Mouse (Mus musculus): ENCODE data around the gene Cox10. TPM values are rescaled to one million over a fixed set of nuclear protein-coding genes. Genes with fewer than 3 reads are reported as not detected.
A peak's percentile ranks its signal among the peaks of the same experiment; 100 is the strongest.

Cox10 gene
- total and polyA plus RNA-seq, 3 experiments = 39.9 to 374 (median 52.2) TPM

DNA sequence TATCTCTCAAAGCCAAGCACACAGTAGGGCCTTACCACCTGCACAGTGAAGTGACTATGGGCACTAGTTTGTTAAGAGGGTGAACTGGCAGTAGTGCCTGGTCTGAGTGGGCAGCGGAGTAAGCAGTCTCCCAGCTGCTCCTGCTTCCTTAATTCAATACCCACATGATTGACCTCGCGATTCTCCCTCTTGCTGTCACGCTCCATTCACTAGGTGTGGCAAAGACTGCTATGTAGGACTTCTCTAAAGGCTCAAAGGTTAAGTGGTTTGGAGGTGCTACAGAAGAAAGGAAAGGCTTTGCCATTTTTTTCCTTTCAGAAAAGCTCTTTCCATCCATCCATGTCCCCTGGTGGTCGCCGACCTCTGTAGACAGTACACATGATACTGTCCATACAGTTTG, 108.5 kb downstream of the Cox10 start:
- Histone ChIP-seq H3K27me3 (ENCODE audit: control insufficient read depth in 1 of 2, insufficient read depth in 2 of 2, low read length in 2 of 2) (no peaks in the 10 kb centered on the region), H3K9ac (ENCODE audit: control insufficient read depth, low read depth, low read length, poor library complexity, severe bottlenecking) (no peak overlapping the region), H3K4me3 (ENCODE audit: control insufficient read depth in 1 of 2, insufficient read depth in 1 of 2, low read depth in 2 of 2, low read length in 2 of 2) (no peak overlapping the region), H3K79me2 (ENCODE audit: control insufficient read depth, insufficient read depth, low read length, poor library complexity) (no peaks in the 10 kb centered on the region), H3K9me3 (replicated peaks; ENCODE audit: insufficient read depth, low read length) (no peaks in the 10 kb centered on the region), H3K4me1 (ENCODE audit: control insufficient read depth in 1 of 2, insufficient read depth in 2 of 2, low read length in 2 of 2) (peaks cover 21 to 24% of the 10 kb centered on the region in 2 experiments), H3K36me3 (ENCODE audit: control insufficient read depth in 1 of 2, insufficient read depth in 2 of 2, low read length in 2 of 2) (peaks cover 4 to 24% of the 10 kb centered on the region in 2 experiments), H3K27ac (ENCODE audit: control insufficient read depth, low read depth, low read length) (no peak overlapping the region)
- DNase-seq (ENCODE audit: low read depth, low spot score) = no peak
- peak; percentile 77 for TF ChIP-seq ZKSCAN1 (IDR thresholded peaks at IDR 0.05; ENCODE audit: low read depth, low read length)
- TF ChIP-seq GATA1 (IDR thresholded peaks at IDR 0.05; ENCODE audit: low read depth, low read length) = no peak

DNA sequence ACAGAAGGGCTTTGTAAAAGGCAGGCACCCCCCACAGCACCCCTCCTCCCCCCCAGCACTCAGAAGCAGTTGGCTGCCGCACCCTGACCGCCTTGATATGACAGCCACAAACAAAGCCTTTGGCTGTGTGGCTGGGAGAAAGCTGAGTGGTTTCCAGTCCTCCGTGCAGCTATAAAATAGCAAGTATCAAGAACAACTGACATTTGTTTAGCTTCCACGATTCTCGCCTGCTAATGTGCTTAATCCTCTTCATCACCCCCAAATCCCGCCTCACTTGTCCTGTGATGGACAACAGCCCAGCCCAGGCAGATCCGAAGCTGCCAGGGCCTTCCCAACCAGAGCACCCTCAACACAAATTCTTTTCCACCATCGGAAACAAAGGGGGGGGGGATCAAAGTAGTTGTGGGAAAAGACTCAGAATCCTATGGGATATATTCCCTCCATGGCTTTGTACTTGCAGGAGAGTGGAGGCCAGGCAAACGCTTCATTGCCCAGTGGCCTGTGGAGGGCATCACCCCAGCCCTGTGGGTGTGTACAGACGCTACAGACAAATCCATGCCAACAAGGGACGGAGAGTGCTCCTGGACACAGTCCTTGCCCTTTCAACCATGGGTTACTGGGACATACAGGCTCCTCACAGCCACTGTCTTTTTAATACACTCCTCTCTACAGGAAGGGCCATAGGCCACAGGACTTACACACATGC, 109.9 kb downstream of the Cox10 start:
- peak overlapping the region; percentile 83 for H3K27ac ChIP-seq (ENCODE audit: control insufficient read depth, low read depth, low read length)
- peak overlapping the region; percentile 7; the same call in 1 of the 2 replicates for H3K9ac ChIP-seq (ENCODE audit: control insufficient read depth, low read depth, low read length, poor library complexity, severe bottlenecking)
- no peak overlapping the region for H3K4me3 ChIP-seq (ENCODE audit: control insufficient read depth in 1 of 2, insufficient read depth in 1 of 2, low read depth in 2 of 2, low read length in 2 of 2)
- H3K36me3 ChIP-seq (ENCODE audit: control insufficient read depth in 1 of 2, insufficient read depth in 2 of 2, low read length in 2 of 2) = peaks cover 4 to 24% of the 10 kb centered on the region in 2 experiments
- no peaks in the 10 kb centered on the region for H3K27me3 ChIP-seq (ENCODE audit: control insufficient read depth in 1 of 2, insufficient read depth in 2 of 2, low read length in 2 of 2)
- no peaks in the 10 kb centered on the region for H3K79me2 ChIP-seq (ENCODE audit: control insufficient read depth, insufficient read depth, low read length, poor library complexity)
- peaks cover 21 to 24% of the 10 kb centered on the region in 2 experiments for H3K4me1 ChIP-seq (ENCODE audit: control insufficient read depth in 1 of 2, insufficient read depth in 2 of 2, low read length in 2 of 2)
- TF ChIP-seq EP300 (IDR thresholded peaks at IDR 0.05; ENCODE audit: low read depth in 1 of 2, low read length in 2 of 2) (peak in 1 of 2 experiments; percentile 75; a peak in 2 of 4 replicates), RCOR1 (IDR thresholded peaks at IDR 0.05; ENCODE audit: low read depth, low read length) (no peak), JUND (IDR thresholded peaks at IDR 0.05; ENCODE audit: low read depth, low read length) (no peak), MAFK (IDR thresholded peaks at IDR 0.05; ENCODE audit: borderline replicate concordance, low read depth, low read length) (no peak), TCF12 (IDR thresholded peaks at IDR 0.05; ENCODE audit: low read depth, low read length) (peak; percentile 52), MYB (IDR thresholded peaks at IDR 0.05; ENCODE audit: low read depth, low read length) (0 out of 2 replicates have a peak, but pooled peaks have one; percentile 33), MXI1 (IDR thresholded peaks at IDR 0.05; ENCODE audit: low read depth, low read length) (0 out of 2 replicates have a peak, but pooled peaks have one; percentile 22), ETS1 (IDR thresholded peaks at IDR 0.05; ENCODE audit: low read depth, low read length) (0 out of 2 replicates have a peak, but pooled peaks have one; percentile 11)
- DNase-seq (ENCODE audit: low read depth, low spot score) = peak; percentile 56
- no peaks in the 10 kb centered on the region for H3K9me3 ChIP-seq (replicated peaks; ENCODE audit: insufficient read depth, low read length)

DNA sequence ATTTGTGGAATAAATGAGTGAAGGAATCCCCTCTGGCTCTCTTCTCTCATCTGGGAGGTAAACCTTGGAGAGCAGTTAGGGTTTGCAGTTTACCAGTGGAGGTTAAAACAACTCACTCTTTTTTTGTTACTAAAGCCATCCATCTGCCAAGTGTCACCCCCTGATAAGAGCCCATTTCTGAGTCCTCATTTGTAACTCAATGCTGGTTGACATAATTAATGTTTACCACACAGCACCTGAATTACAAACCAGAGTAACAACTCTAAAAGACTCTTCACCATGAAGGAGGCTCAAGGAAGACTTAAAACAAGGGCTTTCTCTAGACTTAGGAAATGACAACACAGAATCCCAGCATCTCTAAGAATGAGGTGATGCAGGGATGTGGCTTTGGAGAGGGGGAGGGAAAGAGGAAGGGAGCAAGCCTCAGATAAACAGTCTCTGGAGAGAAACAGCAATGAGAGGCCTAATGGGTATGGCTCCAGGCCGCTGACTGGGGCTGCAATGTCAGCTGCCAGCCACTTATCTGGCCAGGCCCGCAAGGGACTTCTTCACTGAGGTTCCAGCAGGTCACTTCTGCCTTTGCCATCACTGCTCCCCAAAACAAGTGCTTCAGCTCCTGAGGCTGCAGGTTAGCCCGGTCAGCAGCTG, 110.8 kb downstream of the Cox10 start:
- peak overlapping the region; percentile 40; the same call in 1 of the 2 replicates for H3K9ac ChIP-seq (ENCODE audit: control insufficient read depth, low read depth, low read length, poor library complexity, severe bottlenecking)
- H3K27me3 ChIP-seq (ENCODE audit: control insufficient read depth in 1 of 2, insufficient read depth in 2 of 2, low read length in 2 of 2) = no peaks in the 10 kb centered on the region
- H3K9me3 ChIP-seq (replicated peaks; ENCODE audit: insufficient read depth, low read length) = no peaks in the 10 kb centered on the region
- H3K36me3 ChIP-seq (ENCODE audit: control insufficient read depth in 1 of 2, insufficient read depth in 2 of 2, low read length in 2 of 2) = peaks cover 4 to 24% of the 10 kb centered on the region in 2 experiments
- peaks cover 21 to 24% of the 10 kb centered on the region in 2 experiments for H3K4me1 ChIP-seq (ENCODE audit: control insufficient read depth in 1 of 2, insufficient read depth in 2 of 2, low read length in 2 of 2)
- H3K4me3 ChIP-seq (ENCODE audit: control insufficient read depth in 1 of 2, insufficient read depth in 1 of 2, low read depth in 2 of 2, low read length in 2 of 2) = no peak overlapping the region
- peak; percentile 74 for DNase-seq (ENCODE audit: low read depth, low spot score)
- no peaks in the 10 kb centered on the region for H3K79me2 ChIP-seq (ENCODE audit: control insufficient read depth, insufficient read depth, low read length, poor library complexity)
- peak overlapping the region; percentile 83 for H3K27ac ChIP-seq (ENCODE audit: control insufficient read depth, low read depth, low read length)
- TF ChIP-seq NRF1 (IDR thresholded peaks at IDR 0.05; ENCODE audit: insufficient read depth, low read depth, low read length, poor library complexity, severe bottlenecking) (no peak), USF1 (IDR thresholded peaks at IDR 0.05; ENCODE audit: low read depth, low read length) (no peak), KAT2A (conservative IDR thresholded peaks at IDR 0.05; ENCODE audit: low read depth, low read length) (no peak), MAFK (IDR thresholded peaks at IDR 0.05; ENCODE audit: borderline replicate concordance, low read depth, low read length) (no peak), E2F4 (IDR thresholded peaks at IDR 0.05; ENCODE audit: borderline replicate concordance, low read depth, low read length) (no peak), RCOR1 (IDR thresholded peaks at IDR 0.05; ENCODE audit: low read depth, low read length) (peak; percentile 29; the same call in 1 of the 2 replicates), SIN3A (IDR thresholded peaks at IDR 0.05; ENCODE audit: low read length) (no peak; the same call in 1 of the 2 replicates), SMC3 (IDR thresholded peaks at IDR 0.05; ENCODE audit: low read depth, low read length) (no peak), ELF1 (IDR thresholded peaks at IDR 0.05; ENCODE audit: low read depth, low read length) (no peak), HCFC1 (IDR thresholded peaks at IDR 0.05; ENCODE audit: low read depth, low read length) (no peak; the same call in 1 of the 2 replicates), MEF2A (IDR thresholded peaks at IDR 0.05; ENCODE audit: extremely low read depth, insufficient replicate concordance, low read depth, low read length, poor library complexity, severe bottlenecking) (no peak), CTCF (IDR thresholded peaks at IDR 0.05 in 2 of 3, conservative IDR thresholded peaks at IDR 0.05 in 1 of 3; ENCODE audit: control insufficient read depth in 1 of 3, insufficient read depth in 1 of 3, low read depth in 2 of 3, low read length in 3 of 3, poor library complexity in 1 of 3, severe bottlenecking in 1 of 3) (no peak), ZC3H11A (IDR thresholded peaks at IDR 0.05; ENCODE audit: low read depth, low read length) (no peak), TAL1 (IDR thresholded peaks at IDR 0.05; ENCODE audit: low read length) (peak; percentile 45; the same call in 1 of the 2 replicates)
